Mouse (Mus musculus) spleen, adult 2 months (tissue): ENCODE measurements around the gene Zdhhc19. TPM values are rescaled to one million over a fixed set of nuclear protein-coding genes. Genes with fewer than 3 reads are reported as not detected.
A peak's percentile ranks its signal among the peaks of the same experiment; 100 is the strongest.

Experiments
- DNase-seq, 2 experiments: peaks; one replicate each; pipeline versions ENCODE4 v3.0.0 to v3.0.0-alpha.2; 2012 to 2021; ENCODE audit warnings: low spot score in 2 of 2, low read depth in 1 of 2
- H3K27ac ChIP-seq: fragments of 200-500 bp; 2 replicates; pipeline ENCODE4 v1.5.1; 2012; ENCODE audit warnings: low read length, inconsistent platforms; ENCODE audit not compliant: insufficient read depth
- H3K27me3 ChIP-seq: fragments of 200-500 bp; 2 replicates; pipeline ENCODE4 v1.6.1; 2012; ENCODE audit warnings: mild to moderate bottlenecking, moderate library complexity, low read length, inconsistent platforms; ENCODE audit not compliant: control insufficient read depth, insufficient read depth
- H3K36me3 ChIP-seq: fragments of 200-500 bp; 2 replicates; pipeline ENCODE4 v1.6.1; 2012; ENCODE audit warnings: mild to moderate bottlenecking, low read length, inconsistent platforms; ENCODE audit not compliant: control insufficient read depth, insufficient read depth
- H3K4me1 ChIP-seq: fragments of 200-500 bp; 2 replicates; pipeline ENCODE4 v1.6.1; 2011; ENCODE audit warnings: inconsistent platforms; ENCODE audit not compliant: control insufficient read depth, insufficient read depth, insufficient read length
- H3K4me3 ChIP-seq: fragments of 200-500 bp; 2 replicates; pipeline ENCODE4 v1.5.1; 2011; ENCODE audit warnings: mild to moderate bottlenecking, inconsistent platforms; ENCODE audit not compliant: insufficient read depth, insufficient read length; ENCODE audit errors: extremely low read depth
- CTCF ChIP-seq: fragments of 200-500 bp; IDR thresholded peaks from 2 replicates; pipeline ENCODE4 v1.5.1; 2011; ENCODE audit warnings: mild to moderate bottlenecking, inconsistent platforms; ENCODE audit not compliant: insufficient read depth, insufficient read length, insufficient replicate concordance; ENCODE audit errors: extremely low read depth
- POLR2A ChIP-seq: fragments of 200-500 bp; IDR thresholded peaks from 2 replicates; pipeline ENCODE4 v1.6.1; 2011; ENCODE audit warnings: low read depth, low read length, inconsistent platforms
- WGBS: fragments of 180-500 bp; shearing (Covaris S2); methylation state at CpG from one replicate; pipeline ENCODE4 v1.1.7; 2018; 5-methylcytosine and 5-hydroxymethylcytosine counted together
- polyA plus RNA-seq: library from polyadenylated mRNA; depleted of rRNA; stranded (reverse); fragments of >200 nt; gene quantifications from 2 replicates; pipeline ENCODE4 v1.2.3, GENCODE M21; 2012

Gene Zdhhc19
- polyA plus RNA-seq, 1 experiment: not detected

- Histone ChIP-seq H3K36me3 (no peaks in the 10 kb centered on the region), H3K27ac (no peak overlapping the region), H3K4me1 (no peaks in the 10 kb centered on the region), H3K27me3 (no peaks in the 10 kb centered on the region), H3K4me3 (no peak overlapping the region)
- no peak for DNase-seq
- 86% methylated on average over 12 of the region's 12 CpGs for WGBS
- TF ChIP-seq CTCF: no peak
- TF ChIP-seq POLR2A: no peak
Observed at GRCm38 (mm10) chr16:32502621-32503335, 6.7 kb downstream of the Zdhhc19 start.

DNA sequence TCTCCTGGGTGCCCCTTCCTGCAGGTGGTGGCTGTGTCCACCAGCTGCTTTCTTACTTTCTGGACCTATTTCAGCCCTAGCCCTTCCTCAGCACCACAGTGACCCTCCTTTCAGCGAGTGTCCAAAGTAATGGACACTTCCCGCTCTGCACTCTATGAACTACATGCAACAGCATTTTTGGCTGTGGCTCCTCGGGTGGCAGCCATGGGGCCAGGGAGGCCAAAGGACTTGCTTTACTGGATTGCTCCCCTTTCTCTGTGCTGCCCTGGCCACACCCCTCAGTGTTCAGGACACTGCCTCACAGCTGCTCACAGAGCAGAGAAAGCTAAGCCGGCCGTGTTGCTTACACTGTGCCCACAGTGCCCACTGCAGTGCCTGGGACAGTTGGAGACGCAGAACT is 7.6 kb downstream of the Zdhhc19 start:
- DNase-seq: no peak

GRCm38 (mm10) chr16:32506298-32506697 is 10.2 kb downstream of the Zdhhc19 start:
- Histone ChIP-seq H3K4me3 (no peak overlapping the region), H3K36me3 (no peaks in the 10 kb centered on the region), H3K27ac (no peak overlapping the region), H3K4me1 (peaks cover 2% of the 10 kb centered on the region; the same call in 1 of the 2 replicates), H3K27me3 (no peaks in the 10 kb centered on the region)
- no peak for DNase-seq
- WGBS: 91% methylated on average over 8 of the region's 8 CpGs
- TF ChIP-seq CTCF: no peak
- TF ChIP-seq POLR2A: no peak

More for the DNA sequence above, 7.6 kb downstream of the Zdhhc19 start:
- WGBS: 79% methylated on average over 6 of the region's 6 CpGs
- no peaks in the 10 kb centered on the region for H3K27me3 ChIP-seq
- TF ChIP-seq CTCF (no peak), POLR2A (no peak)
- H3K4me3 ChIP-seq: no peak overlapping the region
- no peak overlapping the region for H3K27ac ChIP-seq
- H3K36me3 ChIP-seq: no peaks in the 10 kb centered on the region
- no peaks in the 10 kb centered on the region for H3K4me1 ChIP-seq

GRCm38 (mm10) chr16:32506868-32507267 is 10.8 kb downstream of the Zdhhc19 start:
- H3K27me3 ChIP-seq: no peaks in the 10 kb centered on the region
- 86% methylated on average over 7 of the region's 7 CpGs for WGBS
- no peak for TF ChIP-seq POLR2A
- TF ChIP-seq CTCF: no peak

DNA sequence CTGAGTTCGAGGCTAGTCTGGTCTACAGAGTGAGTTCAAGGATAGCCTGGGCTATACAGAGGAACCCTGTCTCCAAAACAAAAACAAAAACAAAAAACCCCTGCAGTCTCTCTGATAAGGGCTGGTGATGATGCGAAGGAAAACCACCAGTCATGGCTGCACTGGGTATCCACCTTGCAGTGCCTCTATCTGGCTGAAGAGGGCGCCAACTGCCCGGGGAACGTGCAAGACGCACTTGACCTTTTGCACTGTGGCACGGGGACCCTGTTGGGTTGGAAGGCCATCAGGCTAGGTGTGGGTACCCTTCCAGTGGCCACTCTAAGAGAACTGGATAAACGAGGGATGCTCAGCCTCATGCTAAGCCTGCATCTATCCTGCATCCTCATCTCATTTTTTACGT is 11.3 kb downstream of the Zdhhc19 start:
- peak in 1 of 2 experiments; percentile 66 for DNase-seq
- Histone ChIP-seq H3K27me3 (no peaks in the 10 kb centered on the region), H3K27ac (no peak overlapping the region), H3K4me1 (peaks cover 2% of the 10 kb centered on the region; the same call in 1 of the 2 replicates), H3K4me3 (no peak overlapping the region), H3K36me3 (no peaks in the 10 kb centered on the region)
- TF ChIP-seq CTCF (peak; percentile 97), POLR2A (no peak)
- 15% methylated on average over 9 of the region's 9 CpGs for WGBS

More at GRCm38 (mm10) chr16:32506868-32507267, 10.8 kb downstream of the Zdhhc19 start:
- Histone ChIP-seq H3K36me3 (no peaks in the 10 kb centered on the region), H3K4me3 (no peak overlapping the region), H3K4me1 (peaks cover 2% of the 10 kb centered on the region; the same call in 1 of the 2 replicates), H3K27ac (no peak overlapping the region)
- DNase-seq: no peak

DNA sequence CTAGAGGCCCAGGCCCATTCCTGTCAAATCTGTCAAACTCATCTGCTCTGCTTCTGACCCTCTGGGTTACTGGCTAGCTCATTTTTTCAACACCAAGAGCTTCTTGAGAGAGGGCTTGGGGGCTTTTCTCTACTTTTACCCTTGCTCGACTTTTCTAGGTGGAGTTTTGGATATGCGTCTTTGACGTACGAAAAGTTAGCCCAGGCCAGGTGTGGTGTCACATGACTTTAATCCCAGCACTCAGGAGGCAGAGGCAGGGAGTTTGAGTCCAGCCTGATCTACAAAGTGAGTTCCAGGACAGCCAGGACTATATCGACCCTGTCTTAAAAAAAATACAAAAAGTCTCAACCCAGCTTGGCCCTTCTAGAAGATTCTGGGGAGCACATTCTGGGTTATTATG is 12.0 kb downstream of the Zdhhc19 start:
- H3K27me3 ChIP-seq: no peaks in the 10 kb centered on the region
- H3K36me3 ChIP-seq: no peaks in the 10 kb centered on the region
- no peak for DNase-seq
- no peak overlapping the region for H3K27ac ChIP-seq
- peaks cover 2% of the 10 kb centered on the region; the same call in 1 of the 2 replicates for H3K4me1 ChIP-seq
- TF ChIP-seq CTCF: no peak
- TF ChIP-seq POLR2A: no peak
- 85% methylated on average over 5 of the region's 5 CpGs for WGBS
- H3K4me3 ChIP-seq: no peak overlapping the region

GRCm38 (mm10) chr16:32508506-32509065 is 12.5 kb downstream of the Zdhhc19 start:
- peak overlapping the region; percentile 45; the same call in 1 of the 2 replicates for H3K27ac ChIP-seq
- WGBS: 83% methylated on average over 3 of the region's 3 CpGs
- H3K4me3 ChIP-seq: no peak overlapping the region
- H3K36me3 ChIP-seq: no peaks in the 10 kb centered on the region
- H3K27me3 ChIP-seq: no peaks in the 10 kb centered on the region
- TF ChIP-seq CTCF (no peak), POLR2A (no peak)
- peaks cover 2% of the 10 kb centered on the region; the same call in 1 of the 2 replicates for H3K4me1 ChIP-seq
- DNase-seq: no peak
